Mouse (Mus musculus): ENCODE measurements around the gene Gm12185. TPM values are rescaled to one million over a fixed set of nuclear protein-coding genes. Genes with fewer than 3 reads are reported as not detected.

Gm12185 gene
- not detected in 2 replicates for polyA plus RNA-seq (2021; fragmentation: Nextera tagmentation)
- long read RNA-seq, experiment 1, partial matches to known transcripts = 0 of 1 reads
- long read RNA-seq, experiment 1, other reads (novel, unspliced or antisense) = 1 of 1 reads
- long read RNA-seq, experiment 2, partial matches to known transcripts = 0 of 1 reads
- long read RNA-seq, experiment 2, other reads (novel, unspliced or antisense) = 1 of 1 reads

DNA sequence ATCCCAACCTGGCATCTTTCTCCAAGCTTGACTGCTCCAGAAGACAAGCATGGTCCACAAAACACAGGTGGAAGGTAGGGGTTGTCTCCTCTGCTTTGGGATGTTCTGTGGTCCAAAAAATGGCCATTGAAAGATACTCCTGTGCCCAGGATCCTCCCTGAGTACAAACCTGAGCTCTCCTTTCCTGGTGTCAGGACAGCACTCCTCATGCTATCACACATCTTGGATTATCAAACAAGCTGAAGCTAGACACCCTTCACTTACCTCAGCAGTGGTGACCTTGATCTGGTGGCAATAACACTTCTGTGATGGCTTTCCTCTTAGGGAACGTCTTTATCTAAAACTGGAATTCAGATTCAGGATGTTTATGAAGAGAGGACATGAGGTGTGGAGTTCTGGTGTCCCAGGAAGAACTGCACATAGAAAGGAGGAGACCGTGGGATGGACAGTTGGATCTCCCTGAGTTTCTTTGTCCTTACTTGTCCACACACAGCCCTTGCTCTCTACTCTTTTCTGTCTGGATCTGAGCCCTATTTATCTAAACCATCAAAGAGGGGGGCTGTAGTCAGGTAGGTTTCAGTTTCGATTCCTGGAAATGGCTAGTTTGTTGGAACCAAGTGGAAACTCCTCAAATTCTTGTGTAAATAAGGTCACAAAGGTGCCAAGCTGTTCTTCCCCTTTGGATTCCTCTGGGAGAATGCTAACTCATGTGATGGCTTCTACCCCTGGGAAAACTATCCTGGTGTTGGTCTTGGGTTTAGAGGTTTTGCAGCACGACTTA lies at the start of gene Gm12185:
Gene Gm12185, minus strand, starts transcription at position 487 of the 781 bp plus-strand sequence.

DNA sequence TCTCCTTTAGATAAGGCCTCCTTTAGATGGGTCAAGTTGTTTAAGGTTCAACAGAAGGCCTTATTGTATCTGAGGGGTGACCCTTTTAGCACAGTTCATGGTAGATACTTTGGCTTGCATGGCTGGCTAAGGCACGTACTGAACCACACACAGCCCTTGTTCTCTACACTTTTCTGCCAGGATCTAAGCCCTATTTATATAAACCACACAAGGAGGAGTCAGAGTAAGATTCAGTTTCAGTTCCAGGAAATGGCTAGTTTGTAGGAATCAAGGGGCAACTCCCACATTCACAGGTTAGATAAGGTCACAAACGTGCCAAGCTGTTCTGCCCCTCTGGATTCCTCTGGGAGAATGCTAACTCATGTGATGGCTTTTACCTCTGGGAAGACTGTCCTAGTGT lies 2.0 kb upstream of the Gm12185 start, which contains the start of gene Tgtp1:
Gene Tgtp1, minus strand, starts transcription at position 155 of the 400 bp plus-strand sequence.

DNA sequence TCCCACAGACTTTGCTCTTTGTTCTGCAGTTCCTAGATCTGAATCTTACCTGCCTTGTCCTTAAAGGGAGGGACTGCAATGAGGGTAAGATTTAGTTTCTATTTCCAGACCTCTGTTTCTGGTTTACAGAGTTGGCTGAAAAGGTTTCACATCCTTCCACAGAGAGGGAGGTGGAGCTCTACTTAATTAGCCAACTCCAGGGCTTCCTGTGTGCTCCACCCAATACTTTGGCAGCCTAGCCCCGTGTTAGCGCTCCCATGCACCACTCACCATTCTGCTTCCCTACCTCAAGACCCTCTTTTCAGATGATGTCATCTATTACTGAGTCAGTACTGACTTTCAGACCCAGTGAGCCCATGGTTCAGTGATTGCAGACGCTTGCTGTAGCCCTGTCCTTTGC lies 12.8 kb downstream of the Gm12185 start, which contains the start of gene 9930111J21Rik1:
Gene 9930111J21Rik1, minus strand, starts transcription at position 148 of the 400 bp plus-strand sequence.

DNA sequence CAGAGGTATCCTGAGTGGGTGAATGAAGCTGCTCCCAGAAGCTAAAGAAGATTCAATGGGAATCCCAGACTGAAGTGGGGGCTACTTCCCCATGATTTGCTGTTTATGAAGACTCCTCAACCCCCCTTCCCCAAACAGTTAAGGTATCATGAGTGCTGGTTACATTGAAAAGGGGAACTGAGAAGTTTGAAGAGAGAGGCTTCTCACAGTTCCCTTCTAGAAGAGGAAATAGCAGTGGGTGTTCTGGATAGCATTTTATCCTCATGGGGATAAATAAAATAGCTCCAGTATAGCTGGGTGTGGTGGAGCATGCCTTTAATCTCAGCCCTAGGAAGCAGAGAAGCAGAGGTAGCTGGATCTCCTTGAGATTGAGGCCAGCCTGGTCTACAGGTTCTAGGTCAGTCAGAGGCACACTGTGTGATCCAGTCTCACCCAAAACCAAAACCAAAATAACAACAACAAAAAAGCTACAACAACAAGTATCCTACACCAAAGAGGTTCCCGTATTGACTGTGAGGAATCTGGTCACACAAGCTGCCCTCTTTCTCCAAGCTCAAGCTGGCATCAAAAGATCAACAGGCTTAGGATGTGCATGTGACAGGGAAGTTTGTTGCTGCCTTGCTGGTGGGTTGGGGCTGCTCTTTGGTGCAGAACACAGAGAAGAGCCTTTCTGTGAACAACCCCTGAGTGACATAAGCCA lies 13.6 kb downstream of the Gm12185 start, which contains the start of gene Olfr56:
Gene Olfr56, plus strand, starts transcription at position 650 of the 700 bp plus-strand sequence.

DNA sequence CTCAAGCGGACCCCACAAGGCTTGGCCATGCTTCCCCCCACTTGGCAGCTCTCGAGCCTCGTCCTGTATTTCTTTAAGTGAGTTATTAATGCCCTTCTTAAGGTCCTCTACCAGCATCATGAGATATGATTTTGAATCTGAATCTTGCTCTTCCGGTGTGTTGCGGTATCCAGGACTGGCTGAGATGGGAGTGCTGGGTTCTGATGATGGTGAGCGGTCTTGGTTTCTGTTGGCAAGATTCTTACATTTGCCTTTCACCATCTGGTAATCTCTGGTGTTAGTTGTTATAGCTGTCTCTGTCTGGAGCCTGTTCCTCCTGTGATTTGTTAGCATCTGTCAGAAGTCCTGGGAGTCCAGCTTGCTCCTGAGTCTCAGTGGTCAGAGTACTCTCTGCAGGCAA lies 45.9 kb downstream of the Gm12185 start, which contains the start of gene Psme2b:
Gene Psme2b, minus strand, starts transcription at position 101 of the 400 bp plus-strand sequence.

DNA sequence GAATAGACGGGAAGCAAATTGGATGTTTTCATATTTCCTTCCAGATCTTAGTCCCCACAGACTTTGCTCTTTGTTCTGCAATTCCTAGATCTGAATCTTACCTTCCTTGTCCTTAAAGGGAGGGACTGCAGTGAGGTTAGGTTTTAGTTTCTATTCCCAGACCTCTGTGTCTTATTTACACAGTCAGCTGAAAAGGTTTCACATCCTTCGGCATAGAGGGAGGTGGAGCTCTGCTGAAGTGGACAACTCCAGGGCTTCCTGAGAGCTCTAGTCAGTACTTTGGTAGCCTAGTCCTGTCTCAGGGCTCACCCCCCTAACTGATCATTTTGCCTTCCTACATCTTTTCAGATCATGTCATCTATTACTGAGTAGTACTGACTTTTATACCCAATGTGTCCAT lies 90.0 kb downstream of the Gm12185 start, which contains the start of gene Gm5431:
Gene Gm5431, minus strand, starts transcription at position 194 of the 400 bp plus-strand sequence.

DNA sequence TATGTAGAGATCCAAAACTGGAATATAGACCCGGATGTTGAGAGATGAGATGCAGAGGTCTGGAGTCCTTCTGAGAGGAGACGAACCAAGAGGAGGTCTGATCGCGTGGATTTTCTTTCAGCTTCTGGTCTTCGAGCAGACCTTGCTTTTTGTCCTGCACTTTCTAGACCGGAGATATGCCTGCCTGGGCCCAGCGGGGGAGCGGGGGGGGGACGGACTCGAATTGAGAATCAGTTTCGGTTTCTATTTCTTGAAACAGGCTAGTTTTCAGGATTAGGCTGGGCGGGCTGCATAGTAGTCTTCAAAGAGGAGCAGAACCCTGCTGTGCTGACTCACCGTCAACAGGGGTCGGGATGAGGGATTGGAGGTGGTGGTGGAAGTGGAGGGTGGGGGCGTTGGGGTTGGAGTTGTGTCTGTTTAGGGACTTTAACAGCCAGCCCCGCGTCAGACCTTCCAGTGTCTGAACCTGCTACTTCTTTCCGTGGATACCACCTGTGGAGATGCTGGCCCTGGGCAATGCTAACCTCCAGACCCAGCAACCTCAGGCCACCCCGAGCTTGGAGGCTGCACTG lies 120.7 kb downstream of the Gm12185 start, which contains the start of gene Irgm1:
Gene Irgm1, minus strand, starts transcription at position 483 of the 572 bp plus-strand sequence.

Other genes with a start within 250 kb of the Gm12185 start
- gene Rack1, start 191.9 kb downstream of the Gm12185 start, polyA plus RNA-seq (2021; fragmentation: Nextera tagmentation) = 177 and 253 TPM in 2 replicates
- gene Trim41, start 174.9 kb downstream of the Gm12185 start, polyA plus RNA-seq (2021; fragmentation: Nextera tagmentation) = 2.9 and 3.0 TPM in 2 replicates
- 1.0 and 1.3 TPM in 2 replicates for gene Trim7, start 166.1 kb downstream of the Gm12185 start, polyA plus RNA-seq (2021; fragmentation: Nextera tagmentation)
- 0.21 and 1.0 TPM in 2 replicates for gene Gm12184, start 165.6 kb downstream of the Gm12185 start, polyA plus RNA-seq (2021; fragmentation: Nextera tagmentation)
- gene Irgm1, start 120.5 kb downstream of the Gm12185 start, polyA plus RNA-seq (2021; fragmentation: Nextera tagmentation) = 11.3 and 11.6 TPM in 2 replicates
- gene Gm5431, start 90.0 kb downstream of the Gm12185 start, polyA plus RNA-seq (2021; fragmentation: Nextera tagmentation) = 0.13 TPM in 1 of 2 replicates, not detected in the other
- 3.2 and 4.0 TPM in 2 replicates for gene Psme2b, start 46.0 kb downstream of the Gm12185 start, polyA plus RNA-seq (2021; fragmentation: Nextera tagmentation)
- gene Olfr56, start 13.3 kb downstream of the Gm12185 start, polyA plus RNA-seq (2021; fragmentation: Nextera tagmentation) = not detected in 2 replicates
- gene 9930111J21Rik1, start 12.8 kb downstream of the Gm12185 start, polyA plus RNA-seq (2021; fragmentation: Nextera tagmentation) = 0.30 and 0.55 TPM in 2 replicates
- 0.80 and 1.1 TPM in 2 replicates for gene Tgtp1, start 1.9 kb upstream of the Gm12185 start, polyA plus RNA-seq (2021; fragmentation: Nextera tagmentation)
- 0.54 and 0.55 TPM in 2 replicates for gene 9930111J21Rik2, start 59.0 kb upstream of the Gm12185 start, polyA plus RNA-seq (2021; fragmentation: Nextera tagmentation)
- 1.1 and 1.7 TPM in 2 replicates for gene Tgtp2, start 72.0 kb upstream of the Gm12185 start, polyA plus RNA-seq (2021; fragmentation: Nextera tagmentation)
- 2.0 and 2.3 TPM in 2 replicates for gene Ifi47, start 84.4 kb upstream of the Gm12185 start, polyA plus RNA-seq (2021; fragmentation: Nextera tagmentation)
- gene Olfr1396, start 122.6 kb upstream of the Gm12185 start, polyA plus RNA-seq (2021; fragmentation: Nextera tagmentation) = not detected in 2 replicates
- not detected in 2 replicates for gene Olfr1395, start 150.0 kb upstream of the Gm12185 start, polyA plus RNA-seq (2021; fragmentation: Nextera tagmentation)
- not detected in 2 replicates for gene Olfr1394, start 162.2 kb upstream of the Gm12185 start, polyA plus RNA-seq (2021; fragmentation: Nextera tagmentation)
- 0.06 TPM in 1 of 2 replicates, not detected in the other for gene Btnl9, start 194.9 kb upstream of the Gm12185 start, polyA plus RNA-seq (2021; fragmentation: Nextera tagmentation)
- gene Zfp62, start 211.1 kb upstream of the Gm12185 start, polyA plus RNA-seq (2021; fragmentation: Nextera tagmentation) = 19.2 and 23.7 TPM in 2 replicates

Measured in left cerebral cortex, adult 6 months (tissue).